Mouse (Mus musculus): Measurements from ENCODE around the gene Zmiz1.

- TF ChIP-seq CTCF (IDR thresholded peaks at IDR 0.05; ENCODE audit: low read depth, low read length) (no peak), TAL1 (conservative IDR thresholded peaks at IDR 0.05; ENCODE audit: low read depth, low read length) (no peak)
Measured at GRCm38 (mm10) chr14:25609355-25609754, 150.4 kb downstream of the Zmiz1 start.

All from G1E (cell line).